Mouse (Mus musculus) midbrain, embryonic 12.5 days (tissue): ENCODE data around the gene Rhpn2. TPM values are rescaled to one million over a fixed set of nuclear protein-coding genes. Genes with fewer than 3 reads are reported as not detected.

Source experiments
- ATAC-seq: fragments of 200-750 bp; cut with Nextera tagmentation; 2 replicates; pipeline ENCODE4 v1.8.0; 2017; ENCODE audit warnings: low read depth, moderate TSS enrichment, moderate library complexity; ENCODE audit not compliant: low FRiP score
- H3K27ac ChIP-seq: fragments of 300-500 bp; sonication (generic); replicated peaks from 2 replicates; pipeline ENCODE4 v1.5.1; 2016; ENCODE audit warnings: mild to moderate bottlenecking
- H3K27me3 ChIP-seq: fragments of 300-500 bp; sonication (generic); 2 replicates; pipeline ENCODE4 v1.6.1; 2016; ENCODE audit warnings: mild to moderate bottlenecking
- H3K36me3 ChIP-seq: fragments of 300-500 bp; sonication (generic); 2 replicates; pipeline ENCODE4 v1.6.1; 2016
- H3K4me1 ChIP-seq: fragments of 300-500 bp; sonication (generic); 2 replicates; pipeline ENCODE4 v1.6.1; 2016
- H3K4me2 ChIP-seq: fragments of 300-500 bp; sonication (generic); replicated peaks from 2 replicates; pipeline ENCODE4 v1.6.1; 2016; ENCODE audit warnings: mild to moderate bottlenecking, moderate library complexity
- H3K4me3 ChIP-seq: fragments of 300-500 bp; sonication (generic); 2 replicates; pipeline ENCODE4 v1.5.1; 2016; ENCODE audit warnings: mild to moderate bottlenecking
- H3K9ac ChIP-seq: fragments of 300-500 bp; sonication (generic); replicated peaks from 2 replicates; pipeline ENCODE4 v1.6.1; 2016; ENCODE audit warnings: mild to moderate bottlenecking, moderate library complexity
- H3K9me3 ChIP-seq: fragments of 300-500 bp; sonication (generic); 2 replicates; pipeline ENCODE4 v1.6.1; 2016; ENCODE audit warnings: mild to moderate bottlenecking
- WGBS: fragments of 180-500 bp; shearing (Covaris S2); methylation state at CpG from one replicate; pipeline ENCODE4 v1.1.7; 2016; 5-methylcytosine and 5-hydroxymethylcytosine counted together
- polyA plus RNA-seq: library from polyadenylated mRNA; unstranded; fragments of >200 nt; fragmentation: Nextera tagmentation; extraction: Ambion mirVana; gene quantifications from 2 replicates; pipeline ENCODE4 v1.2.1, GENCODE M21; 2016

The Rhpn2 gene
- polyA plus RNA-seq, 1 experiment from 2014 or later: 1.4 TPM

GRCm38 (mm10) chr7:35351155-35351554 is 17.2 kb downstream of the Rhpn2 start:
- H3K9me3 ChIP-seq: no peaks in the 10 kb centered on the region
- no peak overlapping the region for H3K4me3 ChIP-seq
- H3K36me3 ChIP-seq: no peaks in the 10 kb centered on the region
- no peak overlapping the region for H3K27ac ChIP-seq
- H3K27me3 ChIP-seq: no peaks in the 10 kb centered on the region
- WGBS: 92% methylated on average over 3 of the region's 3 CpGs
- no peak overlapping the region for H3K4me2 ChIP-seq
- no peak overlapping the region for H3K9ac ChIP-seq
- no peak for ATAC-seq
- H3K4me1 ChIP-seq: no peaks in the 10 kb centered on the region

GRCm38 (mm10) chr7:35353306-35353705 is 19.3 kb downstream of the Rhpn2 start:
- no peak for ATAC-seq
- H3K4me1 ChIP-seq: no peaks in the 10 kb centered on the region

GRCm38 (mm10) chr7:35355303-35355872 is 21.4 kb downstream of the Rhpn2 start:
- H3K9me3 ChIP-seq: no peaks in the 10 kb centered on the region
- WGBS: 89% methylated on average over 5 of the region's 5 CpGs
- no peak overlapping the region for H3K27ac ChIP-seq
- no peaks in the 10 kb centered on the region for H3K27me3 ChIP-seq
- ATAC-seq: no peak
- no peak overlapping the region for H3K4me2 ChIP-seq
- no peaks in the 10 kb centered on the region for H3K36me3 ChIP-seq
- no peak overlapping the region for H3K9ac ChIP-seq
- H3K4me3 ChIP-seq: no peak overlapping the region
- H3K4me1 ChIP-seq: no peaks in the 10 kb centered on the region

More at GRCm38 (mm10) chr7:35353306-35353705, 19.3 kb downstream of the Rhpn2 start:
- no peak overlapping the region for H3K9ac ChIP-seq
- H3K4me3 ChIP-seq: no peak overlapping the region
- no peaks in the 10 kb centered on the region for H3K27me3 ChIP-seq
- no peak overlapping the region for H3K27ac ChIP-seq
- 95% methylated on average over 15 of the region's 15 CpGs for WGBS
- H3K9me3 ChIP-seq: no peaks in the 10 kb centered on the region
- no peak overlapping the region for H3K4me2 ChIP-seq
- H3K36me3 ChIP-seq: no peaks in the 10 kb centered on the region

- 89% methylated on average over 12 of the region's 12 CpGs for WGBS
- Histone ChIP-seq H3K36me3 (no peaks in the 10 kb centered on the region), H3K9me3 (no peaks in the 10 kb centered on the region), H3K27me3 (no peaks in the 10 kb centered on the region), H3K9ac (no peak overlapping the region), H3K4me1 (no peaks in the 10 kb centered on the region), H3K27ac (no peak overlapping the region), H3K4me2 (no peak overlapping the region), H3K4me3 (no peak overlapping the region)
- no peak for ATAC-seq
Measured at GRCm38 (mm10) chr7:35357621-35358020, 23.7 kb downstream of the Rhpn2 start.

GRCm38 (mm10) chr7:35362253-35362652 is 28.3 kb downstream of the Rhpn2 start:
- Histone ChIP-seq H3K27ac (no peak overlapping the region), H3K36me3 (no peaks in the 10 kb centered on the region), H3K4me3 (no peak overlapping the region), H3K9ac (no peak overlapping the region), H3K9me3 (no peaks in the 10 kb centered on the region), H3K4me1 (no peaks in the 10 kb centered on the region), H3K4me2 (no peak overlapping the region), H3K27me3 (no peaks in the 10 kb centered on the region)
- no peak for ATAC-seq
- WGBS: 76% methylated on average over 5 of the region's 5 CpGs

- no peak overlapping the region for H3K9ac ChIP-seq
- no peak overlapping the region for H3K27ac ChIP-seq
- no peak overlapping the region for H3K4me3 ChIP-seq
- H3K9me3 ChIP-seq: no peaks in the 10 kb centered on the region
- no peaks in the 10 kb centered on the region for H3K27me3 ChIP-seq
- ATAC-seq: no peak
- H3K4me1 ChIP-seq: no peaks in the 10 kb centered on the region
- H3K4me2 ChIP-seq: no peak overlapping the region
- WGBS: 72% methylated on average over 5 of the region's 5 CpGs
- H3K36me3 ChIP-seq: no peaks in the 10 kb centered on the region
Measured at GRCm38 (mm10) chr7:35362868-35363267, 28.9 kb downstream of the Rhpn2 start.

GRCm38 (mm10) chr7:35365161-35365910 is 31.4 kb downstream of the Rhpn2 start:
- no peaks in the 10 kb centered on the region for H3K36me3 ChIP-seq
- no peak overlapping the region for H3K27ac ChIP-seq

GRCm38 (mm10) chr7:35371096-35371495 is 37.1 kb downstream of the Rhpn2 start:
- no peaks in the 10 kb centered on the region for H3K36me3 ChIP-seq
- no peaks in the 10 kb centered on the region for H3K9me3 ChIP-seq
- H3K4me3 ChIP-seq: no peak overlapping the region
- H3K9ac ChIP-seq: no peak overlapping the region
- H3K4me2 ChIP-seq: 0 out of 2 replicates have a peak overlapping the region, but pooled peaks have one; percentile 18
- H3K27ac ChIP-seq: no peak overlapping the region
- peaks cover 11% of the 10 kb centered on the region for H3K4me1 ChIP-seq
- no peaks in the 10 kb centered on the region for H3K27me3 ChIP-seq
- 33% methylated on average over 14 of the region's 14 CpGs for WGBS
- ATAC-seq: no peak

More at GRCm38 (mm10) chr7:35365161-35365910, 31.4 kb downstream of the Rhpn2 start:
- no peak overlapping the region for H3K9ac ChIP-seq
- H3K9me3 ChIP-seq: no peaks in the 10 kb centered on the region
- H3K27me3 ChIP-seq: no peaks in the 10 kb centered on the region
- no peaks in the 10 kb centered on the region for H3K4me1 ChIP-seq
- no peak overlapping the region for H3K4me2 ChIP-seq
- no peak overlapping the region for H3K4me3 ChIP-seq
- ATAC-seq: no peak
- WGBS: 83% methylated on average over 12 of the region's 12 CpGs

GRCm38 (mm10) chr7:35372483-35373017 is 38.6 kb downstream of the Rhpn2 start:
- Histone ChIP-seq H3K9me3 (no peaks in the 10 kb centered on the region), H3K27me3 (no peaks in the 10 kb centered on the region), H3K9ac (no peak overlapping the region), H3K4me1 (peaks cover 11% of the 10 kb centered on the region), H3K27ac (no peak overlapping the region), H3K4me2 (no peak overlapping the region), H3K4me3 (no peak overlapping the region), H3K36me3 (no peaks in the 10 kb centered on the region)
- ATAC-seq: no peak
- WGBS: 92% methylated on average over 14 of the region's 14 CpGs

GRCm38 (mm10) chr7:35373146-35373989 is 39.4 kb downstream of the Rhpn2 start:
- Histone ChIP-seq H3K27ac (no peak overlapping the region), H3K9me3 (no peaks in the 10 kb centered on the region), H3K36me3 (no peaks in the 10 kb centered on the region), H3K4me2 (no peak overlapping the region), H3K4me1 (peaks cover 11% of the 10 kb centered on the region), H3K27me3 (no peaks in the 10 kb centered on the region), H3K9ac (no peak overlapping the region), H3K4me3 (no peak overlapping the region)
- WGBS: 73% methylated on average over 16 of the region's 16 CpGs
- ATAC-seq: no peak

- Histone ChIP-seq H3K27me3 (no peaks in the 10 kb centered on the region), H3K4me3 (no peak overlapping the region), H3K36me3 (no peaks in the 10 kb centered on the region), H3K9ac (no peak overlapping the region), H3K4me2 (no peak overlapping the region), H3K4me1 (peaks cover 11% of the 10 kb centered on the region), H3K9me3 (no peaks in the 10 kb centered on the region), H3K27ac (no peak overlapping the region)
- no peak for ATAC-seq
- 92% methylated on average over 7 of the region's 7 CpGs for WGBS
Measured at GRCm38 (mm10) chr7:35374265-35374664, 40.3 kb downstream of the Rhpn2 start.

GRCm38 (mm10) chr7:35376623-35377022 is 42.7 kb downstream of the Rhpn2 start:
- no peak for ATAC-seq
- no peak overlapping the region for H3K4me3 ChIP-seq
- peaks cover under 1% of the 10 kb centered on the region; the same call in 1 of the 2 replicates for H3K4me1 ChIP-seq
- H3K36me3 ChIP-seq: no peaks in the 10 kb centered on the region
- 93% methylated on average over 9 of the region's 9 CpGs for WGBS
- H3K9me3 ChIP-seq: no peaks in the 10 kb centered on the region
- no peak overlapping the region for H3K4me2 ChIP-seq
- no peaks in the 10 kb centered on the region for H3K27me3 ChIP-seq
- no peak overlapping the region for H3K9ac ChIP-seq
- H3K27ac ChIP-seq: no peak overlapping the region
